12 mouse cellular contexts compared by ENCODE assay signal in genomic region chr10:84584451-84585293, GRCm38 (mm10). TPM values are rescaled to one million over a fixed set of nuclear protein-coding genes. Genes with fewer than 3 reads are reported as not detected.
DNase-seq lines count a peak whose midpoint lies in the region; ATAC-seq lines count a peak whose summit lies in the region.
"Had no signal": no experiment of that assay in that cellular context is flagged by ENCODE, and none has a peak within 500 bp of the region (broad histone marks: within the 10 kb centered on the region; RNA-seq: fewer than 3 reads in every experiment).

No protein-coding gene starts in this region.

- no peaks in the 10 kb centered on the region for H3K9me3 ChIP-seq in heart, embryonic 12.5 days (replicated peaks)
- no peaks in the 10 kb centered on the region for H3K9me3 ChIP-seq in midbrain, embryonic 15.5 days
- H3K9me3 ChIP-seq in forebrain, embryonic 12.5 days = no peaks in the 10 kb centered on the region
- H3K9me3 ChIP-seq: kidney, embryonic 15.5 days; midbrain, embryonic 13.5 days had no signal

- peaks cover 5% of the 10 kb centered on the region; the same call in 1 of the 2 replicates for H3K36me3 ChIP-seq in heart, embryonic 12.5 days
- no peaks in the 10 kb centered on the region for H3K36me3 ChIP-seq in midbrain, embryonic 15.5 days (replicated peaks)
- H3K36me3 ChIP-seq in forebrain, embryonic 12.5 days (replicated peaks) = no peaks in the 10 kb centered on the region
- H3K36me3 ChIP-seq: kidney, embryonic 15.5 days had no signal

- H3K9ac ChIP-seq in heart, embryonic 12.5 days = peak overlapping the region; percentile 1; the same call in 1 of the 2 replicates
- H3K9ac ChIP-seq in midbrain, embryonic 15.5 days = no peak overlapping the region
- no peak overlapping the region for H3K9ac ChIP-seq in forebrain, embryonic 12.5 days
- H3K9ac ChIP-seq: kidney, embryonic 15.5 days; lung, embryonic 14.5 days; midbrain, embryonic 13.5 days had no signal

- H3K27ac ChIP-seq in heart, embryonic 12.5 days (ENCODE audit: poor library complexity, severe bottlenecking) = no peak overlapping the region
- no peak overlapping the region for H3K27ac ChIP-seq in midbrain, embryonic 15.5 days
- no peak overlapping the region for H3K27ac ChIP-seq in forebrain, embryonic 12.5 days
- H3K27ac ChIP-seq: kidney, embryonic 15.5 days; midbrain, embryonic 13.5 days had no signal

- DNase-seq in heart, postnatal 4 days = no peak
- DNase-seq in B cell, adult 2 months = peak; percentile 29 to 33
- DNase-seq in urinary bladder, adult 18-20 months (ENCODE audit: low spot score in 2 of 2) = no peak
- DNase-seq: heart, postnatal 10 days; lung, embryonic 14.5 days had no signal

- peaks cover 33% of the 10 kb centered on the region for H3K4me1 ChIP-seq in heart, embryonic 12.5 days (replicated peaks)
- no peaks in the 10 kb centered on the region for H3K4me1 ChIP-seq in midbrain, embryonic 15.5 days
- no peaks in the 10 kb centered on the region for H3K4me1 ChIP-seq in forebrain, embryonic 12.5 days
- H3K4me1 ChIP-seq: midbrain, embryonic 13.5 days had no signal

- 28% methylated on average over 11 of the region's 11 CpGs for WGBS in heart, embryonic 12.5 days
- 76% methylated on average over 11 of the region's 11 CpGs for WGBS in midbrain, embryonic 15.5 days
- 79% methylated on average over 11 of the region's 11 CpGs for WGBS in forebrain, embryonic 12.5 days

- H3K4me2 ChIP-seq in heart, embryonic 12.5 days = peak overlapping the region; percentile 31; the same call in 1 of the 2 replicates
- H3K4me2 ChIP-seq in midbrain, embryonic 15.5 days = no peak overlapping the region
- H3K4me2 ChIP-seq in forebrain, embryonic 12.5 days = no peak overlapping the region
- H3K4me2 ChIP-seq: kidney, embryonic 15.5 days; lung, embryonic 14.5 days; midbrain, embryonic 13.5 days had no signal

- ATAC-seq in heart, embryonic 12.5 days (ENCODE audit: insufficient number of reproducible peaks, low FRiP score) = no peak
- ATAC-seq in activated CD4-positive, CD25-positive, alpha-beta regulatory T cell, adult 4 months = peak; percentile 14
- 0 out of 2 replicates have a peak, but pooled peaks have one; percentile 29 for ATAC-seq in monocyte, adult 5-6 weeks (replicated peaks; ENCODE audit: insufficient number of reproducible peaks, low FRiP score, low TSS enrichment, poor library complexity, severe bottlenecking)
- ATAC-seq in midbrain, embryonic 15.5 days (replicated peaks) = no peak
- no peak for ATAC-seq in forebrain, embryonic 12.5 days (ENCODE audit: low FRiP score)
- ATAC-seq: midbrain, embryonic 13.5 days had no signal

- no peaks in the 10 kb centered on the region for H3K27me3 ChIP-seq in heart, embryonic 12.5 days (replicated peaks)
- no peaks in the 10 kb centered on the region for H3K27me3 ChIP-seq in midbrain, embryonic 15.5 days (replicated peaks)
- peaks cover 7% of the 10 kb centered on the region for H3K27me3 ChIP-seq in forebrain, embryonic 12.5 days
- H3K27me3 ChIP-seq: kidney, embryonic 15.5 days; midbrain, embryonic 13.5 days had no signal

- H3K4me3 ChIP-seq in heart, embryonic 12.5 days = no peak overlapping the region
- H3K4me3 ChIP-seq in midbrain, embryonic 15.5 days = no peak overlapping the region
- H3K4me3 ChIP-seq in forebrain, embryonic 12.5 days (replicated peaks) = no peak overlapping the region
- H3K4me3 ChIP-seq: kidney, embryonic 15.5 days; midbrain, embryonic 13.5 days had no signal

RNA-seq across cellular contexts. Expression of gene Tcp11l2, which starts 8.2 kb away (rescaled TPM):
- 29.1 and 32.2 TPM in 2 replicates for polyA plus RNA-seq in heart, embryonic 12.5 days (2016; fragmentation: Nextera tagmentation; extraction: Ambion mirVana)
- total RNA-seq in heart, postnatal 4 days (2021) = 10 to 100 TPM; 26.4 to 33.4 TPM
- 100 to 1,000 TPM; 168 to 171 TPM for polyA plus RNA-seq in activated CD4-positive, CD25-positive, alpha-beta regulatory T cell, adult 4 months (2017; shearing (Covaris generic))
- total RNA-seq in monocyte, adult 5-6 weeks (2017) = 38.5 to 76.5 TPM (median 57.3 TPM) in 3 replicates
- polyA plus RNA-seq in midbrain, embryonic 15.5 days (2015; fragmentation: Nextera tagmentation; extraction: Ambion mirVana) = 20.0 and 21.1 TPM in 2 replicates
- 10.3 and 11.0 TPM in 2 replicates for polyA plus RNA-seq in forebrain, embryonic 12.5 days (2016; fragmentation: Nextera tagmentation; extraction: Ambion mirVana)

RNA-seq across cellular contexts. Expression of gene Polr3b, which starts 37.4 kb away (rescaled TPM):
- 13.3 and 13.4 TPM in 2 replicates for polyA plus RNA-seq in heart, embryonic 12.5 days (2016; fragmentation: Nextera tagmentation; extraction: Ambion mirVana)
- total RNA-seq in heart, postnatal 4 days (2021) = 10 to 100 TPM; 13.8 to 14.9 TPM
- 10 to 100 TPM; 11.8 to 13.3 TPM for polyA plus RNA-seq in activated CD4-positive, CD25-positive, alpha-beta regulatory T cell, adult 4 months (2017; shearing (Covaris generic))
- 19.0 to 55.1 TPM (median 25.8 TPM) in 3 replicates for total RNA-seq in monocyte, adult 5-6 weeks (2017)
- 13.6 and 17.3 TPM in 2 replicates for polyA plus RNA-seq in midbrain, embryonic 15.5 days (2015; fragmentation: Nextera tagmentation; extraction: Ambion mirVana)
- polyA plus RNA-seq in forebrain, embryonic 12.5 days (2016; fragmentation: Nextera tagmentation; extraction: Ambion mirVana) = 17.7 and 18.0 TPM in 2 replicates

RNA-seq across cellular contexts. Expression of gene Ckap4, which starts 50.8 kb away (rescaled TPM):
- 145 and 154 TPM in 2 replicates for polyA plus RNA-seq in heart, embryonic 12.5 days (2016; fragmentation: Nextera tagmentation; extraction: Ambion mirVana)
- 100 to 1,000 TPM; 111 to 115 TPM for total RNA-seq in heart, postnatal 4 days (2021)
- under 1 TPM in 1 of 2 experiments, not detected in 1; 0.12 TPM for polyA plus RNA-seq in activated CD4-positive, CD25-positive, alpha-beta regulatory T cell, adult 4 months (2017; shearing (Covaris generic))
- total RNA-seq in monocyte, adult 5-6 weeks (2017) = 11.0 to 16.6 TPM (median 12.2 TPM) in 3 replicates
- polyA plus RNA-seq in midbrain, embryonic 15.5 days (2015; fragmentation: Nextera tagmentation; extraction: Ambion mirVana) = 53.2 and 56.3 TPM in 2 replicates
- 72.0 and 72.2 TPM in 2 replicates for polyA plus RNA-seq in forebrain, embryonic 12.5 days (2016; fragmentation: Nextera tagmentation; extraction: Ambion mirVana)

Comparison
In these comparisons a context has a peak if more than half of its experiments do, and no peak if none do; other contexts are left out.
1. ATAC-seq: peak in activated CD4-positive, CD25-positive, alpha-beta regulatory T cell, adult 4 months (single experiment) and monocyte, adult 5-6 weeks (single experiment); none in heart, embryonic 12.5 days (single experiment), midbrain, embryonic 15.5 days (single experiment) and forebrain, embryonic 12.5 days (single experiment).
2. DNase-seq: peak in B cell, adult 2 months (2 of 2); none in heart, postnatal 4 days (single experiment) and urinary bladder, adult 18-20 months (0 of 2).
3. RNA of gene Ckap4, which starts 50.8 kb away (polyA plus RNA-seq): 145 to 154 TPM in heart, embryonic 12.5 days, 72.0 to 72.2 TPM in forebrain, embryonic 12.5 days and 53.2 to 56.3 TPM in midbrain, embryonic 15.5 days; 0.12 TPM in activated CD4-positive, CD25-positive, alpha-beta regulatory T cell, adult 4 months; every median in the first group is over 10 times any median in the second.